Mouse (Mus musculus): ENCODE results near the gene Olfr1418.
"Not testable (repeated sequence)": the region's sequence is repeated elsewhere in the genome, so short reads cannot be mapped to it uniquely, and the experiment has no call there.

The Olfr1418 gene

GRCm38 (mm10) chr19:11860966-11861365, at the start of gene Olfr1418:
Olfr1418 (minus strand) TSS chr19:11861066.
- CTCF ChIA-PET, result no interaction called here

- CTCF ChIA-PET, result no interaction called here
Observed at GRCm38 (mm10) chr19:11886265-11886664, 25.4 kb upstream of the Olfr1418 start, which contains the start of gene Olfr1420. Olfr1420 (plus strand) TSS chr19:11886565.

GRCm38 (mm10) chr19:11878404-11878803, 17.5 kb upstream of the Olfr1418 start:
- CTCF ChIA-PET, result not testable (repeated sequence)

GRCm38 (mm10) chr19:11875006-11875405, 14.1 kb upstream of the Olfr1418 start, which contains the start of gene Olfr1419:
Olfr1419 (minus strand) TSS chr19:11875106.
- CTCF ChIA-PET, result no interaction called here

GRCm38 (mm10) chr19:11867837-11868236, 7.0 kb upstream of the Olfr1418 start:
- CTCF ChIA-PET, result no interaction called here

- CTCF ChIA-PET, result no interaction called here
Observed at GRCm38 (mm10) chr19:11856506-11856905, 4.4 kb downstream of the Olfr1418 start.

GRCm38 (mm10) chr19:11854821-11855220, 6.0 kb downstream of the Olfr1418 start:
- CTCF ChIA-PET, result no interaction called here

GRCm38 (mm10) chr19:11852652-11853051, 8.2 kb downstream of the Olfr1418 start:
- CTCF ChIA-PET, result no interaction called here

- CTCF ChIA-PET, result no interaction called here
Observed at GRCm38 (mm10) chr19:11846333-11846732, 14.5 kb downstream of the Olfr1418 start.

- CTCF ChIA-PET, result no interaction called here
Observed at GRCm38 (mm10) chr19:11839119-11839518, 21.7 kb downstream of the Olfr1418 start, which contains the start of gene Olfr1417. Olfr1417 (minus strand) TSS chr19:11839219.

GRCm38 (mm10) chr19:11823346-11824065, 37.4 kb downstream of the Olfr1418 start:
- CTCF ChIA-PET, result no interaction called here

- CTCF ChIA-PET, result no interaction called here
Observed at GRCm38 (mm10) chr19:11820211-11820610, 40.7 kb downstream of the Olfr1418 start.

- CTCF ChIA-PET, result interaction anchor here (0.5 kb wide), 1 partner anchor 512 kb away, joined by 3 read pairs; no protein-coding TSS in a partner anchor
Observed at GRCm38 (mm10) chr19:11819800-11820199, 41.1 kb downstream of the Olfr1418 start.

- CTCF ChIA-PET, result interaction anchor here (0.5 to 0.7 kb wide), 4 partner anchors 129 to 511 kb away, joined by 3 to 8 read pairs (median 6); no protein-coding TSS in a partner anchor
Observed at GRCm38 (mm10) chr19:11819143-11819700, 41.6 kb downstream of the Olfr1418 start, which contains the start of gene Stx3. Stx3 (minus strand) TSS chr19:11819403.

GRCm38 (mm10) chr19:11818199-11819142, 42.4 kb downstream of the Olfr1418 start:
- CTCF ChIA-PET, result interaction anchor here (0.7 kb wide), 3 partner anchors 130 to 489 kb away, joined by 5 to 8 read pairs (median 6); no protein-coding TSS in a partner anchor

GRCm38 (mm10) chr19:11817586-11817985, 43.3 kb downstream of the Olfr1418 start:
- CTCF ChIA-PET, result no interaction called here

- CTCF ChIA-PET, result no interaction called here
Observed at GRCm38 (mm10) chr19:11816706-11817105, 44.2 kb downstream of the Olfr1418 start.

GRCm38 (mm10) chr19:11814742-11815333, 46.0 kb downstream of the Olfr1418 start:
- CTCF ChIA-PET, result interaction anchor here (0.6 kb wide), 1 partner anchor 202 kb away, joined by 4 read pairs; no protein-coding TSS in a partner anchor

- CTCF ChIA-PET, result no interaction called here
Observed at GRCm38 (mm10) chr19:11813649-11814048, 47.2 kb downstream of the Olfr1418 start.

- CTCF ChIA-PET, result no interaction called here
Observed at GRCm38 (mm10) chr19:11813136-11813535, 47.7 kb downstream of the Olfr1418 start.

GRCm38 (mm10) chr19:11811688-11812365, 49.0 kb downstream of the Olfr1418 start:
- CTCF ChIA-PET, result no interaction called here

Measured in spleen, embryonic (tissue).